Mouse (Mus musculus): ENCODE data around the gene Dnmt3l. TPM values are rescaled to one million over a fixed set of nuclear protein-coding genes. Genes with fewer than 3 reads are reported as not detected.
A peak's percentile ranks its signal among the peaks of the same experiment; 100 is the strongest.

The Dnmt3l gene
- polyA plus RNA-seq, 1 experiment from 2014 or later: not detected

GRCm38 (mm10) chr10:78105548-78105947, 63.8 kb downstream of the Dnmt3l start:
- Histone ChIP-seq H3K27me3 (replicated peaks) (no peaks in the 10 kb centered on the region), H3K9me3 (replicated peaks) (no peaks in the 10 kb centered on the region), H3K36me3 (no peaks in the 10 kb centered on the region), H3K9ac (replicated peaks) (no peak overlapping the region), H3K4me3 (replicated peaks) (no peak overlapping the region), H3K27ac (replicated peaks) (peak overlapping the region; percentile 54; the same call in 1 of the 2 replicates), H3K4me1 (peaks cover 12% of the 10 kb centered on the region), H3K4me2 (no peak overlapping the region)
- no peak for ATAC-seq (ENCODE audit: low FRiP score)
- WGBS: 78% methylated on average over 12 of the region's 12 CpGs

Other genes starting within 250 kb of the Dnmt3l start
- gene Gm9639, start 246.9 kb upstream of the Dnmt3l start, polyA plus RNA-seq (2015; fragmentation: Nextera tagmentation; extraction: Ambion mirVana): not detected in 2 replicates
- gene Gm19668, start 242.8 kb upstream of the Dnmt3l start, polyA plus RNA-seq (2015; fragmentation: Nextera tagmentation; extraction: Ambion mirVana): not detected in 2 replicates
- not detected in 2 replicates for gene Gm9507, start 230.1 kb upstream of the Dnmt3l start, polyA plus RNA-seq (2015; fragmentation: Nextera tagmentation; extraction: Ambion mirVana)
- gene Gm2696, start 227.3 kb upstream of the Dnmt3l start, polyA plus RNA-seq (2015; fragmentation: Nextera tagmentation; extraction: Ambion mirVana): not detected in 2 replicates
- not detected in 2 replicates for gene Krtap10-4, start 214.9 kb upstream of the Dnmt3l start, polyA plus RNA-seq (2015; fragmentation: Nextera tagmentation; extraction: Ambion mirVana)
- gene Krtap10-10, start 206.0 kb upstream of the Dnmt3l start, polyA plus RNA-seq (2015; fragmentation: Nextera tagmentation; extraction: Ambion mirVana): not detected in 2 replicates
- not detected in 2 replicates for gene Gm36176, start 195.1 kb upstream of the Dnmt3l start, polyA plus RNA-seq (2015; fragmentation: Nextera tagmentation; extraction: Ambion mirVana)
- 0.20 TPM in 1 of 2 replicates, not detected in the other for gene Gm10318, start 189.1 kb upstream of the Dnmt3l start, polyA plus RNA-seq (2015; fragmentation: Nextera tagmentation; extraction: Ambion mirVana)
- gene Gm3285, start 180.0 kb upstream of the Dnmt3l start, polyA plus RNA-seq (2015; fragmentation: Nextera tagmentation; extraction: Ambion mirVana): not detected in 2 replicates
- 19.0 and 22.8 TPM in 2 replicates for gene Lrrc3, start 139.4 kb upstream of the Dnmt3l start, polyA plus RNA-seq (2015; fragmentation: Nextera tagmentation; extraction: Ambion mirVana)
- 8.1 and 9.5 TPM in 2 replicates for gene Trpm2, start 71.4 kb upstream of the Dnmt3l start, polyA plus RNA-seq (2015; fragmentation: Nextera tagmentation; extraction: Ambion mirVana)
- gene 1810043G02Rik, start 63.4 kb upstream of the Dnmt3l start, polyA plus RNA-seq (2015; fragmentation: Nextera tagmentation; extraction: Ambion mirVana): 48.5 and 51.5 TPM in 2 replicates
- gene Pfkl, start 31.9 kb upstream of the Dnmt3l start, polyA plus RNA-seq (2015; fragmentation: Nextera tagmentation; extraction: Ambion mirVana): 112 and 133 TPM in 2 replicates
- gene Aire, start 1.7 kb downstream of the Dnmt3l start, polyA plus RNA-seq (2015; fragmentation: Nextera tagmentation; extraction: Ambion mirVana): 0.18 and 2.5 TPM in 2 replicates
- 0.81 and 3.0 TPM in 2 replicates for gene Icosl, start 27.4 kb downstream of the Dnmt3l start, polyA plus RNA-seq (2015; fragmentation: Nextera tagmentation; extraction: Ambion mirVana)
- gene D10Jhu81e, start 127.8 kb downstream of the Dnmt3l start, polyA plus RNA-seq (2015; fragmentation: Nextera tagmentation; extraction: Ambion mirVana): 31.2 and 34.5 TPM in 2 replicates
- gene Pwp2, start 143.2 kb downstream of the Dnmt3l start, polyA plus RNA-seq (2015; fragmentation: Nextera tagmentation; extraction: Ambion mirVana): 14.8 and 19.0 TPM in 2 replicates
- gene Trappc10, start 202.7 kb downstream of the Dnmt3l start, polyA plus RNA-seq (2015; fragmentation: Nextera tagmentation; extraction: Ambion mirVana): 23.1 and 28.4 TPM in 2 replicates

All from neural tube, embryonic 15.5 days (tissue).